Mouse (Mus musculus) CH12.LX (cell line): ENCODE measurements around the gene Rptor. TPM values are rescaled to one million over a fixed set of nuclear protein-coding genes. Genes with fewer than 3 reads are reported as not detected.

Source experiments
- DNase-seq: peaks from one replicate; pipeline ENCODE4 v3.0.0-alpha.2; 2013; ENCODE audit errors: extremely low read depth
- H3K27ac ChIP-seq: 2 replicates; pipeline ENCODE4 v1.5.1; 2012; ENCODE audit warnings: low read depth, mild to moderate bottlenecking, control low read depth, moderate library complexity; ENCODE audit not compliant: insufficient read depth
- H3K27me3 ChIP-seq: replicated peaks from 2 replicates; pipeline ENCODE3; 2012; ENCODE audit warnings: inconsistent platforms
- H3K36me3 ChIP-seq, 2 experiments: replicated peaks in 1 of 2; 2 replicates each; pipeline versions ENCODE3 to v1.6.1; 2012; ENCODE audit warnings: inconsistent platforms in 1 of 2, low read length in 1 of 2, mild to moderate bottlenecking in 1 of 2, mixed read lengths in 1 of 2, moderate library complexity in 1 of 2; ENCODE audit not compliant: control insufficient read depth in 1 of 2, insufficient read depth in 1 of 2
- H3K4me1 ChIP-seq, 2 experiments: 2 replicates each; pipeline ENCODE4 v1.6.1; 2012; ENCODE audit warnings: inconsistent platforms in 1 of 2, moderate library complexity in 1 of 2; ENCODE audit not compliant: insufficient read depth in 2 of 2, control insufficient read depth in 1 of 2
- H3K4me2 ChIP-seq: 2 replicates; pipeline ENCODE4 v1.6.1; 2012; ENCODE audit warnings: low read depth, mild to moderate bottlenecking, control low read depth; ENCODE audit not compliant: poor library complexity, insufficient read depth, severe bottlenecking
- H3K4me3 ChIP-seq, 3 experiments: fragments of 150-350 bp in 1 of 3; sonication (generic) in 1 of 3; replicated peaks in 1 of 3; 2 replicates each; pipeline versions ENCODE3 to v1.5.1; 2011 to 2012; ENCODE audit warnings: low read depth in 2 of 3, low read length in 2 of 3, mild to moderate bottlenecking in 2 of 3, moderate library complexity in 2 of 3, control low read depth in 1 of 3, improper control_type of control experiment in 1 of 3, inconsistent platforms in 1 of 3, mixed read lengths in 1 of 3; ENCODE audit not compliant: poor library complexity in 1 of 3
- H3K79me2 ChIP-seq: replicated peaks from 2 replicates; pipeline ENCODE4 v1.6.1; 2012; ENCODE audit warnings: mild to moderate bottlenecking, moderate library complexity; ENCODE audit not compliant: control insufficient read depth, poor library complexity, insufficient read depth, severe bottlenecking; ENCODE audit errors: extremely low read depth
- H3K9ac ChIP-seq: 2 replicates; pipeline ENCODE4 v1.6.1; 2012; ENCODE audit warnings: low read depth, mild to moderate bottlenecking, control low read depth, moderate library complexity; ENCODE audit not compliant: insufficient read depth
- H3K9me3 ChIP-seq: replicated peaks from 2 replicates; pipeline ENCODE3; 2012; ENCODE audit warnings: low read length, inconsistent platforms, mixed read lengths
- BHLHE40 ChIP-seq: IDR thresholded peaks from 2 replicates; pipeline ENCODE4 v1.6.1; 2011; ENCODE audit warnings: mild to moderate bottlenecking, low read depth, low read length, improper control_type of control experiment
- ELF1 ChIP-seq: IDR thresholded peaks from 2 replicates; pipeline ENCODE4 v1.6.1; 2014; ENCODE audit warnings: low read depth, mild to moderate bottlenecking, inconsistent platforms, low read length, improper control_type of control experiment
- EP300 ChIP-seq: IDR thresholded peaks from 2 replicates; pipeline ENCODE4 v1.6.1; 2011; ENCODE audit warnings: low read length, improper control_type of control experiment
- ETS1 ChIP-seq: conservative IDR thresholded peaks from 2 replicates; pipeline ENCODE4 v1.6.1; 2012; ENCODE audit warnings: low read depth, mild to moderate bottlenecking, inconsistent platforms, low read length, improper control_type of control experiment, moderate library complexity
- GABPA ChIP-seq: IDR thresholded peaks from 2 replicates; pipeline ENCODE4 v1.6.1; 2012; ENCODE audit warnings: low read depth, low read length, improper control_type of control experiment, inconsistent platforms; ENCODE audit not compliant: insufficient replicate concordance
- HCFC1 ChIP-seq: IDR thresholded peaks from 2 replicates; pipeline ENCODE4 v1.6.1; 2012; ENCODE audit warnings: low read depth, mild to moderate bottlenecking, inconsistent platforms, low read length, improper control_type of control experiment
- IRF4 ChIP-seq: IDR thresholded peaks from 2 replicates; pipeline ENCODE4 v1.6.1; 2014; ENCODE audit warnings: low read depth, mild to moderate bottlenecking, inconsistent platforms, low read length, improper control_type of control experiment
- JUND ChIP-seq: conservative IDR thresholded peaks from 2 replicates; pipeline ENCODE4 v1.6.1; 2011; ENCODE audit warnings: low read depth, low read length, improper control_type of control experiment
- MAX ChIP-seq: IDR thresholded peaks from 2 replicates; pipeline ENCODE4 v1.6.1; 2011; ENCODE audit warnings: low read length, improper control_type of control experiment
- MEF2A ChIP-seq: IDR thresholded peaks from 2 replicates; pipeline ENCODE4 v1.6.1; 2014; ENCODE audit warnings: low read depth, mild to moderate bottlenecking, inconsistent platforms, low read length, improper control_type of control experiment, borderline replicate concordance
- MYC ChIP-seq: IDR thresholded peaks from 2 replicates; pipeline ENCODE4 v1.6.1; 2011; ENCODE audit warnings: low read depth, mild to moderate bottlenecking, improper control_type of control experiment, low read length
- NRF1 ChIP-seq: IDR thresholded peaks from 2 replicates; pipeline ENCODE4 v1.6.1; 2014; ENCODE audit warnings: low read depth, mild to moderate bottlenecking, inconsistent platforms, low read length, improper control_type of control experiment, moderate library complexity
- POLR2A ChIP-seq: IDR thresholded peaks from 2 replicates; pipeline ENCODE4 v1.6.1; 2011; ENCODE audit warnings: low read depth, mild to moderate bottlenecking, improper control_type of control experiment, low read length
- POLR2AphosphoS2 ChIP-seq: IDR thresholded peaks from 2 replicates; pipeline ENCODE4 v1.6.1; 2011; ENCODE audit warnings: low read depth, low read length, improper control_type of control experiment
- SIN3A ChIP-seq: IDR thresholded peaks from 2 replicates; pipeline ENCODE4 v1.6.1; 2012; ENCODE audit warnings: low read length, improper control_type of control experiment, inconsistent platforms
- UBTF ChIP-seq: IDR thresholded peaks from 2 replicates; pipeline ENCODE4 v1.6.1; 2012; ENCODE audit warnings: low read depth, mild to moderate bottlenecking, inconsistent platforms, low read length, improper control_type of control experiment, moderate library complexity
- USF1 ChIP-seq: IDR thresholded peaks from 2 replicates; pipeline ENCODE4 v1.6.1; 2014; ENCODE audit warnings: low read depth, mild to moderate bottlenecking, inconsistent platforms, low read length, improper control_type of control experiment
- ZC3H11A ChIP-seq: IDR thresholded peaks from 2 replicates; pipeline ENCODE4 v1.6.1; 2012; ENCODE audit warnings: low read depth, mild to moderate bottlenecking, inconsistent platforms, low read length, improper control_type of control experiment
- ZKSCAN1 ChIP-seq: IDR thresholded peaks from 2 replicates; pipeline ENCODE4 v1.6.1; 2012; ENCODE audit warnings: low read depth, inconsistent platforms, low read length, improper control_type of control experiment, borderline replicate concordance
- ZMIZ1 ChIP-seq: IDR thresholded peaks from 2 replicates; pipeline ENCODE4 v1.6.1; 2012; ENCODE audit warnings: low read depth, mild to moderate bottlenecking, inconsistent platforms, low read length, improper control_type of control experiment
- ZNF384 ChIP-seq: IDR thresholded peaks from 2 replicates; pipeline ENCODE4 v1.6.1; 2012; ENCODE audit warnings: low read depth, low read length, improper control_type of control experiment, inconsistent platforms
- dilution Hi-C: fragments of 300-500 bp; cut with MboI; formaldehyde crosslinking; loops from 2 replicates; pipeline ENCODE4 v1.14.3; 2020; ENCODE audit warnings: low sequenced_read_pairs; ENCODE audit not compliant: extremely low pct_unique_long_range_greater_than_20kb, extremely low pct_ligation_motif_present
- in situ Hi-C: fragments of 300-500 bp; cut with MboI; formaldehyde crosslinking; loops from 3 replicates; pipeline ENCODE4 v1.14.3; 2019; ENCODE audit warnings: low sequenced_read_pairs, low pct_ligation_motif_present, low pct_unique_long_range_greater_than_20kb, mixed read lengths
- polyA plus RNA-seq: library from polyadenylated mRNA; unstranded; fragments of >175 nt; gene quantifications from 2 replicates; pipeline ENCODE4 v1.2.1, GENCODE M21; 2012; ENCODE audit warnings: low read depth; ENCODE audit not compliant: insufficient read length
- total RNA-seq, 2 experiments: library from RNA; depleted of rRNA; stranded (reverse); fragments of 300-350 nt in 1 of 2; fragments of >200 nt in 1 of 2; gene quantifications; 2 replicates each; pipeline ENCODE4 v1.2.3; 2012 to 2014

Rptor gene
- total and polyA plus RNA-seq, 3 experiments, result 10.3 to 33.1 (median 26.7) TPM

DNA sequence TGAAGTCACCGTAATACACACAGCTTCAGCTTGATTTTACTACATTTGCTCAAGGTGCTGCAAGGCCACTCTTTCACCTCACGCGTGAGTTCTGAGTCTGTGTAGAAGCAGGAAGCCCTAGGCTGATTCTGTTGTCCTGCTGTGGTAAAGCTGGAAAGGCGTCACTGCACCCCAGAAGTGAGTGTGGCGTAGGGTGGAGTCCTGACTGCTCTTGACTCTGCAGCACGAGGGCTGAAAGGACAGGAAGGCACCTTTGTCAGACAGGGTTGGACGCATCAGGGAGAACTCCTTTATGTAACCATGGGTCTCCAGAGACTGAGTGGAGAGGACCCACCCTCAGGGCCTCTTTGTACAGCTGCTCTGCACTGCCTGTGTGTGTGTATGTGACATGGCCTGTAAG is 274.4 kb downstream of the Rptor start:
- TF ChIP-seq HCFC1 (no peak), POLR2A (no peak), JUND (no peak), MYC (no peak), BHLHE40 (no peak), ZC3H11A (no peak), POLR2AphosphoS2 (no peak), SIN3A (no peak), ZKSCAN1 (no peak), IRF4 (no peak), ELF1 (no peak), GABPA (no peak), ETS1 (no peak), NRF1 (no peak), MEF2A (no peak), MAX (no peak)
- no peak overlapping the region for H3K4me2 ChIP-seq

DNA sequence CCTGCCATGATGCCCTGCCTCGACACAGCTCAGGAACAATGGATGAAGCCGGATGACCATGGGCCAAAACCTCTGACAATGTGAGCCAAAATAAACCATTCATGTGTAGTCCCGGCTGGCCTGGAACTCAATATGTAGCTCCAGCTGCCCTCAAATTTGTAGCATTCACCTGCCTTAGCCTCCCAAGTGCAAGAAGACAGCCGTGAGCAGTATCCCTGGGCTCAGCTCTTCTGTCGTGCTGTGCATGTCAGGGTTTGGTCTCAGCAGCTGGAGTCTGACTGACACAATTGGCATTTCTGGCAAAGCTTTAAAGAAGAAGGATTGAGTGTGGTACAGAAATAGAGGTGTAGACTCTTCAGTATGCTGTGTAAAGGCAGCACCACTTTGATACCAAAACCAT is 276.9 kb downstream of the Rptor start:
- Histone ChIP-seq H3K79me2 (no peaks in the 10 kb centered on the region), H3K9me3 (no peaks in the 10 kb centered on the region), H3K4me1 (peaks cover 0 to 3% of the 10 kb centered on the region in 2 experiments; a peak in 1 of 4 replicates), H3K27me3 (no peaks in the 10 kb centered on the region), H3K36me3 (peaks cover 62 to 87% of the 10 kb centered on the region in 2 experiments), H3K27ac (no peak overlapping the region), H3K4me2 (no peak overlapping the region), H3K9ac (no peak overlapping the region), H3K4me3 (no peak overlapping the region)
- dilution Hi-C loops, result no loop called here
- DNase-seq, result no peak
- TF ChIP-seq UBTF (no peak), USF1 (no peak), ZMIZ1 (no peak), MEF2A (no peak), ZNF384 (no peak), EP300 (no peak), POLR2A (no peak), HCFC1 (no peak), BHLHE40 (no peak), GABPA (no peak)
- in situ Hi-C loops, result no loop called here

More for the DNA sequence above, 274.4 kb downstream of the Rptor start:
- Histone ChIP-seq H3K36me3 (peaks cover 83 to 89% of the 10 kb centered on the region in 2 experiments), H3K4me1 (peaks cover 0 to 3% of the 10 kb centered on the region in 2 experiments; a peak in 1 of 4 replicates), H3K9me3 (no peaks in the 10 kb centered on the region), H3K27ac (no peak overlapping the region), H3K79me2 (no peaks in the 10 kb centered on the region), H3K27me3 (no peaks in the 10 kb centered on the region), H3K4me3 (no peak overlapping the region), H3K9ac (no peak overlapping the region)
- in situ Hi-C loops (no loop called here), dilution Hi-C loops (no loop called here)
- no peak for DNase-seq
